9 mouse cellular contexts compared by ENCODE assay signal in genomic region chr12:112450883-112451282, GRCm38 (mm10). TPM values are rescaled to one million over a fixed set of nuclear protein-coding genes. Genes with fewer than 3 reads are reported as not detected.
DNase-seq lines count a peak whose midpoint lies in the region; ATAC-seq and TF ChIP-seq lines count a peak whose summit lies in the region.
"Had no signal": no experiment of that assay in that cellular context is flagged by ENCODE, and none has a peak within 500 bp of the region (broad histone marks: within the 10 kb centered on the region; RNA-seq: fewer than 3 reads in every experiment).

No protein-coding gene starts in this region.

- no peak for TF ChIP-seq POLR2A in kidney, adult 2 months (IDR thresholded peaks at IDR 0.05; ENCODE audit: low read depth, low read length)

- TF ChIP-seq CTCF in kidney, adult 2 months (conservative IDR thresholded peaks at IDR 0.05; ENCODE audit: insufficient read depth, insufficient read length, low read depth, low read length), result peak; percentile 56
- 0 out of 2 replicates have a peak, but pooled peaks have one; percentile 27 for TF ChIP-seq CTCF in G1E (IDR thresholded peaks at IDR 0.05; ENCODE audit: low read depth, low read length)

- H3K4me2 ChIP-seq in hindbrain, embryonic 14.5 days (replicated peaks), result no peak overlapping the region
- H3K4me2 ChIP-seq: limb, embryonic 15.5 days had no signal

- no peaks in the 10 kb centered on the region for H3K36me3 ChIP-seq in kidney, adult 2 months (ENCODE audit: control insufficient read depth, insufficient read depth, low read length)
- no peaks in the 10 kb centered on the region for H3K36me3 ChIP-seq in G1E (replicated peaks)
- H3K36me3 ChIP-seq in hindbrain, embryonic 14.5 days (replicated peaks; ENCODE audit: control insufficient read depth, insufficient read depth), result no peaks in the 10 kb centered on the region
- H3K36me3 ChIP-seq: limb, embryonic 15.5 days had no signal

- no peak overlapping the region for H3K27ac ChIP-seq in kidney, adult 2 months (ENCODE audit: insufficient read depth, low read depth, low read length)
- no peak overlapping the region for H3K27ac ChIP-seq in hindbrain, embryonic 14.5 days
- H3K27ac ChIP-seq: limb, embryonic 15.5 days had no signal

- peaks cover 9% of the 10 kb centered on the region for H3K9me3 ChIP-seq in G1E (replicated peaks)
- H3K9me3 ChIP-seq in hindbrain, embryonic 14.5 days (ENCODE audit: control insufficient read depth, low read length), result peaks cover 13% of the 10 kb centered on the region; the same call in 1 of the 2 replicates
- H3K9me3 ChIP-seq: limb, embryonic 15.5 days had no signal

- H3K4me3 ChIP-seq in kidney, adult 2 months (ENCODE audit: insufficient read depth, low read depth, low read length), result no peak overlapping the region
- H3K4me3 ChIP-seq in G1E (ENCODE audit: low read depth, low read length), result no peak overlapping the region
- H3K4me3 ChIP-seq in hindbrain, embryonic 14.5 days (replicated peaks; ENCODE audit: low read length), result no peak overlapping the region
- H3K4me3 ChIP-seq: limb, embryonic 15.5 days had no signal

- no peaks in the 10 kb centered on the region for H3K27me3 ChIP-seq in kidney, adult 2 months (replicated peaks; ENCODE audit: control insufficient read depth, insufficient read depth, low read length)
- H3K27me3 ChIP-seq in G1E (ENCODE audit: insufficient read depth, low read length), result peaks cover 3% of the 10 kb centered on the region; the same call in 1 of the 2 replicates
- 0 out of 2 replicates have a peak, but pooled peaks cover 2% of the 10 kb centered on the region for H3K27me3 ChIP-seq in hindbrain, embryonic 14.5 days (ENCODE audit: control insufficient read depth, insufficient read depth, low read length)
- H3K27me3 ChIP-seq: limb, embryonic 15.5 days had no signal

- DNase-seq in kidney, adult 2 months, result peak; percentile 37
- no peak for DNase-seq in kidney, adult 11 months
- no peak for DNase-seq in G1E (ENCODE audit: low spot score)
- DNase-seq in brain, adult 2 months (ENCODE audit: low read depth, low spot score), result peak; percentile 73
- DNase-seq in hindbrain, embryonic 14.5 days (ENCODE audit: low spot score), result peak; percentile 65
- DNase-seq in lung, postnatal 36 days, result peak; percentile 59
- DNase-seq in thymus, postnatal 10 days (ENCODE audit: low spot score in 2 of 2), result peak; percentile 71 to 84
- DNase-seq in frontal cortex, postnatal 14 days (ENCODE audit: low spot score in 2 of 2), result no peak

- 37% methylated on average over 6 of the region's 6 CpGs for WGBS in kidney, adult 2 months
- 23% methylated on average over 6 of the region's 6 CpGs for WGBS in hindbrain, embryonic 14.5 days

- no peak overlapping the region for H3K9ac ChIP-seq in hindbrain, embryonic 14.5 days
- H3K9ac ChIP-seq: limb, embryonic 15.5 days had no signal

- H3K4me1 ChIP-seq in kidney, adult 2 months (ENCODE audit: control insufficient read depth, insufficient read depth, low read length), result no peaks in the 10 kb centered on the region
- no peaks in the 10 kb centered on the region for H3K4me1 ChIP-seq in G1E (ENCODE audit: insufficient read depth, low read depth, low read length)
- H3K4me1 ChIP-seq in hindbrain, embryonic 14.5 days (replicated peaks; ENCODE audit: control insufficient read depth, insufficient read depth, low read length), result peaks cover 8% of the 10 kb centered on the region

- no peak for ATAC-seq in G1E (ENCODE audit: extremely low read depth, insufficient number of reproducible peaks, low FRiP score, poor library complexity, severe bottlenecking)
- 0 out of 2 replicates have a peak, but pooled peaks have one; percentile 48 for ATAC-seq in hindbrain, embryonic 14.5 days (ENCODE audit: low FRiP score)

RNA-seq across cellular contexts. Expression of gene A530016L24Rik, which starts 38.4 kb away (rescaled TPM):
- polyA plus RNA-seq in kidney, adult 2 months (2012; rRNA removed), result 11.4 and 16.2 TPM in 2 replicates
- total RNA-seq in G1E (2014; fragmentation: Nextera tagmentation) (not detected in 2 replicates), G1E (2017) (0.17 and 0.27 TPM in 2 replicates)
- polyA plus RNA-seq in G1E (2012), result not detected in 2 replicates
- 0.18 and 0.19 TPM in 2 replicates for polyA plus RNA-seq in hindbrain, embryonic 14.5 days (2014; fragmentation: Nextera tagmentation; extraction: Ambion mirVana)

Comparison
In these comparisons a context has a peak if more than half of its experiments do, and no peak if none do; other contexts are left out.
1. DNase-seq: peak in kidney, adult 2 months (single experiment), brain, adult 2 months (single experiment), hindbrain, embryonic 14.5 days (single experiment), lung, postnatal 36 days (single experiment) and thymus, postnatal 10 days (2 of 2); none in kidney, adult 11 months (single experiment), G1E (single experiment) and frontal cortex, postnatal 14 days (0 of 2).
2. RNA of gene A530016L24Rik, which starts 38.4 kb away (polyA plus RNA-seq): 11.4 to 16.2 TPM in kidney, adult 2 months; 0.18 to 0.19 TPM in hindbrain, embryonic 14.5 days and not detected in G1E; every median in the first group is over 10 times any median in the second.